Mouse (Mus musculus): ENCODE measurements at regions not wholly inside any gene's neighbourhood (a gene's known extent, or its start where the extent isn't known, plus 50 kb on each side); places are given as distances from the start of the nearest gene placed in this dataset.
A peak's percentile ranks its signal among the peaks of the same experiment; 100 is the strongest.

- ATAC-seq (ENCODE audit: insufficient read depth) (no peak), DNase-seq (ENCODE audit: low read depth in 3 of 3, low spot score in 3 of 3) (no peak)
- Histone ChIP-seq H3K4me2 (ENCODE audit: low read depth) (no peak overlapping the region), H3K9ac (replicated peaks) (no peak overlapping the region), H3K27me3 (ENCODE audit: control insufficient read depth, insufficient read depth, low read length) (no peaks in the 10 kb centered on the region), H3K27ac (no peak overlapping the region), H3K4me3 (ENCODE audit: insufficient read depth in 1 of 2, low read depth in 2 of 2, low read length in 2 of 2) (no peak overlapping the region), H3K36me3 (replicated peaks; ENCODE audit: control insufficient read depth, insufficient read depth, low read depth) (no peaks in the 10 kb centered on the region), H3K4me1 (replicated peaks; ENCODE audit: control insufficient read depth in 2 of 2, insufficient read depth in 2 of 2, low read length in 1 of 2) (no peaks in the 10 kb centered on the region), H3K9me3 (ENCODE audit: control insufficient read depth, low read length) (no peaks in the 10 kb centered on the region)
- TF ChIP-seq EP300 (IDR thresholded peaks at IDR 0.05; ENCODE audit: low read depth) (no peak), CTCF (IDR thresholded peaks at IDR 0.05; ENCODE audit: low read depth) (no peak)
- 71% methylated on average over 3 of the region's 3 CpGs for WGBS (ENCODE audit: insufficient replicate concordance)
Observed at GRCm38 (mm10) chr10:43783304-43783703, 118.2 kb downstream of the Qrsl1 start.

- Histone ChIP-seq H3K36me3 (replicated peaks; ENCODE audit: control insufficient read depth, insufficient read depth, low read depth) (no peaks in the 10 kb centered on the region), H3K9ac (replicated peaks) (peak overlapping the region; percentile 70), H3K27me3 (ENCODE audit: control insufficient read depth, insufficient read depth, low read length) (no peaks in the 10 kb centered on the region), H3K4me3 (ENCODE audit: insufficient read depth in 1 of 2, low read depth in 2 of 2, low read length in 2 of 2) (no peak overlapping the region), H3K27ac (peak overlapping the region; percentile 98), H3K4me2 (ENCODE audit: low read depth) (peak overlapping the region; percentile 67; the same call in 1 of the 2 replicates), H3K4me1 (replicated peaks; ENCODE audit: control insufficient read depth in 2 of 2, insufficient read depth in 2 of 2, low read length in 1 of 2) (peaks cover 44 to 46% of the 10 kb centered on the region in 2 experiments), H3K9me3 (ENCODE audit: control insufficient read depth, low read length) (no peaks in the 10 kb centered on the region)
- TF ChIP-seq EP300 (IDR thresholded peaks at IDR 0.05; ENCODE audit: low read depth) = no peak
- TF ChIP-seq CTCF (IDR thresholded peaks at IDR 0.05; ENCODE audit: low read depth) = no peak
- WGBS (ENCODE audit: insufficient replicate concordance) = 71% methylated on average over 4 of the region's 4 CpGs
- peak; percentile 41 to 61 (median 44) for DNase-seq (ENCODE audit: low read depth in 3 of 3, low spot score in 3 of 3)
- peak; percentile 56 for ATAC-seq (ENCODE audit: insufficient read depth)
Observed at GRCm38 (mm10) chr10:43790780-43791179, 110.8 kb downstream of the Qrsl1 start.

- Histone ChIP-seq H3K27me3 (ENCODE audit: control insufficient read depth, insufficient read depth, low read length) (no peaks in the 10 kb centered on the region), H3K4me1 (replicated peaks; ENCODE audit: control insufficient read depth in 2 of 2, insufficient read depth in 2 of 2, low read length in 1 of 2) (peaks cover 44 to 46% of the 10 kb centered on the region in 2 experiments), H3K4me2 (ENCODE audit: low read depth) (peak overlapping the region; percentile 67), H3K9me3 (ENCODE audit: control insufficient read depth, low read length) (no peaks in the 10 kb centered on the region), H3K27ac (peak overlapping the region; percentile 98), H3K36me3 (replicated peaks; ENCODE audit: control insufficient read depth, insufficient read depth, low read depth) (no peaks in the 10 kb centered on the region), H3K9ac (replicated peaks) (peak overlapping the region; percentile 70), H3K4me3 (ENCODE audit: insufficient read depth in 1 of 2, low read depth in 2 of 2, low read length in 2 of 2) (peak overlapping the region in 1 of 2 experiments; percentile 10; a peak in 1 of 4 replicates)
- 39% methylated on average over 4 of the region's 4 CpGs for WGBS (ENCODE audit: insufficient replicate concordance)
- TF ChIP-seq CTCF (IDR thresholded peaks at IDR 0.05; ENCODE audit: low read depth) = peak; percentile 14; the same call in 1 of the 2 replicates
- peak; percentile 97 for TF ChIP-seq EP300 (IDR thresholded peaks at IDR 0.05; ENCODE audit: low read depth)
- ATAC-seq (ENCODE audit: insufficient read depth) (peak; percentile 97), DNase-seq (ENCODE audit: low read depth in 3 of 3, low spot score in 3 of 3) (peak; percentile 77 to 84 (median 80))
Observed at GRCm38 (mm10) chr10:43791525-43792021, 110.0 kb downstream of the Qrsl1 start.

- peak overlapping the region; percentile 67 for H3K4me2 ChIP-seq (ENCODE audit: low read depth)
- peak overlapping the region; percentile 51 for H3K9ac ChIP-seq (replicated peaks)
- peaks cover 44 to 46% of the 10 kb centered on the region in 2 experiments for H3K4me1 ChIP-seq (replicated peaks; ENCODE audit: control insufficient read depth in 2 of 2, insufficient read depth in 2 of 2, low read length in 1 of 2)
- TF ChIP-seq EP300 (IDR thresholded peaks at IDR 0.05; ENCODE audit: low read depth) (no peak), CTCF (IDR thresholded peaks at IDR 0.05; ENCODE audit: low read depth) (no peak)
- no peaks in the 10 kb centered on the region for H3K9me3 ChIP-seq (ENCODE audit: control insufficient read depth, low read length)
- no peak overlapping the region for H3K4me3 ChIP-seq (ENCODE audit: insufficient read depth in 1 of 2, low read depth in 2 of 2, low read length in 2 of 2)
- ATAC-seq (ENCODE audit: insufficient read depth) (no peak), DNase-seq (ENCODE audit: low read depth in 3 of 3, low spot score in 3 of 3) (no peak)
- no peaks in the 10 kb centered on the region for H3K36me3 ChIP-seq (replicated peaks; ENCODE audit: control insufficient read depth, insufficient read depth, low read depth)
- peak overlapping the region; percentile 98 for H3K27ac ChIP-seq
- no peaks in the 10 kb centered on the region for H3K27me3 ChIP-seq (ENCODE audit: control insufficient read depth, insufficient read depth, low read length)
- 51% methylated on average over 3 of the region's 3 CpGs for WGBS (ENCODE audit: insufficient replicate concordance)
Observed at GRCm38 (mm10) chr10:43792618-43793017, 108.9 kb downstream of the Qrsl1 start.

- H3K27ac ChIP-seq = no peak overlapping the region
- H3K9me3 ChIP-seq (ENCODE audit: control insufficient read depth, low read length) = no peaks in the 10 kb centered on the region
- no peak overlapping the region for H3K4me2 ChIP-seq (ENCODE audit: low read depth)
- H3K4me3 ChIP-seq (ENCODE audit: insufficient read depth in 1 of 2, low read depth in 2 of 2, low read length in 2 of 2) = no peak overlapping the region
- no peaks in the 10 kb centered on the region for H3K36me3 ChIP-seq (replicated peaks; ENCODE audit: control insufficient read depth, insufficient read depth, low read depth)
- no peak for ATAC-seq (ENCODE audit: insufficient read depth)
- no peak overlapping the region for H3K9ac ChIP-seq (replicated peaks)
- no peaks in the 10 kb centered on the region for H3K27me3 ChIP-seq (ENCODE audit: control insufficient read depth, insufficient read depth, low read length)
- peaks cover 43% of the 10 kb centered on the region in 2 experiments for H3K4me1 ChIP-seq (replicated peaks; ENCODE audit: control insufficient read depth in 2 of 2, insufficient read depth in 2 of 2, low read length in 1 of 2)
- DNase-seq (ENCODE audit: low read depth in 3 of 3, low spot score in 3 of 3) = no peak
- TF ChIP-seq EP300 (IDR thresholded peaks at IDR 0.05; ENCODE audit: low read depth) (no peak), CTCF (IDR thresholded peaks at IDR 0.05; ENCODE audit: low read depth) (no peak)
- 86% methylated on average over 9 of the region's 9 CpGs for WGBS (ENCODE audit: insufficient replicate concordance)
Observed at GRCm38 (mm10) chr10:43794587-43794986, 107.0 kb downstream of the Qrsl1 start.
